Mouse (Mus musculus) ES-Bruce4 (cell line): ENCODE results near the gene Mrpl22.
"Not testable (repeated sequence)": the region's sequence is repeated elsewhere in the genome, so short reads cannot be mapped to it uniquely, and the experiment has no call there.

ENCODE experiments used
- CTCF ChIP-seq: IDR thresholded peaks from one replicate; pipeline ENCODE4 v1.8.1; 2011; ENCODE audit warnings: low read depth, low read length
- EP300 ChIP-seq: IDR thresholded peaks from 2 replicates; pipeline ENCODE4 v1.6.1; 2011; ENCODE audit warnings: low read depth, low read length; ENCODE audit not compliant: insufficient read depth
- POLR2A ChIP-seq: IDR thresholded peaks from one replicate; pipeline ENCODE4 v1.8.1; 2011; ENCODE audit warnings: low read length; ENCODE audit not compliant: insufficient read depth

DNA sequence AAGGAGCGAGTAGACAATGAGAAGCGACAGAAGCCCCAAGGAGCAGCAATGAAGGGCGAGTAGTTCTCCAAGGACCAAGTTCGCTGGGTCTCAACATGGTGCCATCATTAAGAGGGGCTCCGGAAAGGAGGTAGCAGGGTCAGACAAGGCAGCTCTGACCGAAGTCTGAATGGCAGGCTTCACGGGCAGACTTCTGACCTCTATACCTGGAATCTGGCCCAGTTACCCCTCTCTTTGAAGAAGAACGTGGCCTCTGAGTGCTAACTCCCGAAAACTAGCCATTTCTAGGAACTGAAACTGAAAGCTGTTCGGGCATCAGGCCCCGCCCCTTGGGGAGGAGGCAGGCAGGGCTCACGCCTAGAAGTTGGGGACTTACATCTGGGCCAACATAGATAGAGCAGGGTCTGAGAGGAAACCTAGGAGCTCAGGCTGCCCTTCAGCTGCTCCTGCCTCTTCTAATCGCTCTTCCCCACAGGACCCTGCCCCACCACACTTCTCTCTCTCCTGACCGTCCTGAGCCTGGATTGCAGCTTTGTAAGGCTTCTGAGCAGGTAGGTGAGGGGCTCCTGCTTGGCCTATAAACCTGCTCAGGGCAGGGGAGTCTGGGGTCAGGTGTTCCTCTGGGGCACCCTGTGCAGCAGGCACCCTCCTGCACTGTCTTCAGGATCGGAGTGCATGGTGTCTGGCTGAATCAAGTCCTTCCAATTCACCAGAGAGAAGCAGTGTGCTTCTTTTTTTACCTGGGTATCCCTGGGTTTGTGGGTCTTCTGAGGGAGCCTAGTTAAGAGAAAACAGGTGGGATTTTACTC is 28.0 kb downstream of the Mrpl22 start, which contains the start of the genes Igtp and Irgm2:
- not testable (repeated sequence) for TF ChIP-seq CTCF, EP300, POLR2A
